Mouse (Mus musculus): Measurements from ENCODE around the gene Zfp276.

DNA sequence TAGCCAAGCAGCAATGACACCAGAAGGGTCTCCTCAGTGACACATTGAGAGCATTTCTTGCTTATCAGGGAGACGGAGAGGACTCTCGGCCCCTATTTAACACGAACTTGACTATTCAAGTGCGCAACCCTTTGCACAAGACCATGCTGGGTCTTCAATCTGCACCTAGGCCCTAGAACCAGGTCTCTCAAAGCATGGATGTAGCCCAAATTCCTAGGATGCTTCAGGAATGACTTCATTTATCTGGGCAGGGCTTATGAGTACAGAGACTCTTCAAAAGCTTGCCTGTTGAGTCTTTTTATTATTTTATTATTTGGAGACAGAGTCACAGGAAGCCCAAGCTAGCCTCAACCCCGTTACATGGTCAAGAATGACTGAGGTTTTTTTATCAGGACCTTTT is 30.5 kb downstream of the Zfp276 start:
- TF ChIP-seq CTCF (IDR thresholded peaks at IDR 0.05; ENCODE audit: extremely low read depth, insufficient read depth, low read length) (no peak), POLR2A (IDR thresholded peaks at IDR 0.05; ENCODE audit: extremely low read depth, insufficient read depth, low read length) (no peak)
